Mouse (Mus musculus) layer of hippocampus, adult 9-11 months (tissue): ENCODE measurements around the gene Harbi1.
A peak's percentile ranks its signal among the peaks of the same experiment; 100 is the strongest.

Experiments used
- DNase-seq: peaks from one replicate; pipeline ENCODE4 v3.0.0; 2022

Gene Harbi1

GRCm38 (mm10) chr2:91710272-91711234, at the start of gene Harbi1, which contains the start of gene Atg13:
Gene Harbi1, plus strand, starts transcription at chr2:91710852.
Gene Atg13, minus strand, starts transcription at chr2:91710576.
- DNase-seq = peak; percentile 91

- no peak for DNase-seq
Observed at GRCm38 (mm10) chr2:91660981-91661380, 49.7 kb upstream of the Harbi1 start.

- no peak for DNase-seq
Observed at GRCm38 (mm10) chr2:91664780-91665179, 45.9 kb upstream of the Harbi1 start.

GRCm38 (mm10) chr2:91666386-91666910, 44.2 kb upstream of the Harbi1 start:
- DNase-seq = no peak

- DNase-seq = no peak
Observed at GRCm38 (mm10) chr2:91667747-91668146, 42.9 kb upstream of the Harbi1 start.

GRCm38 (mm10) chr2:91669326-91669725, 41.3 kb upstream of the Harbi1 start:
- no peak for DNase-seq

GRCm38 (mm10) chr2:91670038-91670437, 40.6 kb upstream of the Harbi1 start:
- DNase-seq = no peak

- no peak for DNase-seq
Observed at GRCm38 (mm10) chr2:91673587-91673986, 37.1 kb upstream of the Harbi1 start.

GRCm38 (mm10) chr2:91674895-91675294, 35.8 kb upstream of the Harbi1 start:
- DNase-seq = peak; percentile 77

- DNase-seq = no peak
Observed at GRCm38 (mm10) chr2:91676420-91676819, 34.2 kb upstream of the Harbi1 start.

GRCm38 (mm10) chr2:91676961-91677360, 33.7 kb upstream of the Harbi1 start:
- no peak for DNase-seq

GRCm38 (mm10) chr2:91682850-91683249, 27.8 kb upstream of the Harbi1 start:
- DNase-seq = peak; percentile 58

- no peak for DNase-seq
Observed at GRCm38 (mm10) chr2:91683919-91684318, 26.7 kb upstream of the Harbi1 start.

- peak; percentile 66 for DNase-seq
Observed at GRCm38 (mm10) chr2:91689452-91689851, 21.2 kb upstream of the Harbi1 start.

- peak; percentile 43 for DNase-seq
Observed at GRCm38 (mm10) chr2:91695436-91696224, 15.0 kb upstream of the Harbi1 start.

GRCm38 (mm10) chr2:91696225-91696590, 14.4 kb upstream of the Harbi1 start:
- DNase-seq = no peak

GRCm38 (mm10) chr2:91699225-91699624, 11.4 kb upstream of the Harbi1 start:
- no peak for DNase-seq

- no peak for DNase-seq
Observed at GRCm38 (mm10) chr2:91701366-91701765, 9.3 kb upstream of the Harbi1 start.

- no peak for DNase-seq
Observed at GRCm38 (mm10) chr2:91705736-91706135, 4.9 kb upstream of the Harbi1 start.

GRCm38 (mm10) chr2:91706456-91706855, 4.2 kb upstream of the Harbi1 start:
- no peak for DNase-seq

GRCm38 (mm10) chr2:91708361-91708760, 2.3 kb upstream of the Harbi1 start:
- DNase-seq = no peak

- DNase-seq = no peak
Observed at GRCm38 (mm10) chr2:91711256-91711925, 739 bp downstream of the Harbi1 start.

- no peak for DNase-seq
Observed at GRCm38 (mm10) chr2:91714921-91715320, 4.3 kb downstream of the Harbi1 start.
